Mouse (Mus musculus) liver, embryonic 12.5 days (tissue): ENCODE results near the gene Il33. TPM values are rescaled to one million over a fixed set of nuclear protein-coding genes. Genes with fewer than 3 reads are reported as not detected.
"Not testable (repeated sequence)": the region's sequence is repeated elsewhere in the genome, so short reads cannot be mapped to it uniquely, and the experiment has no call there.

Experiments used
- ATAC-seq: fragments of 200-750 bp; cut with Nextera tagmentation; 2 replicates; pipeline ENCODE4 v1.8.0; 2017; ENCODE audit warnings: moderate number of reproducible peaks, mild to moderate bottlenecking, moderate library complexity
- H3K27ac ChIP-seq: fragments of 300-500 bp; sonication (generic); 2 replicates; pipeline ENCODE4 v1.5.1; 2016; ENCODE audit warnings: mild to moderate bottlenecking
- H3K27me3 ChIP-seq: fragments of 300-500 bp; sonication (generic); replicated peaks from 2 replicates; pipeline ENCODE4 v1.6.1; 2016; ENCODE audit warnings: mild to moderate bottlenecking, moderate library complexity
- H3K36me3 ChIP-seq: fragments of 300-500 bp; sonication (generic); 2 replicates; pipeline ENCODE4 v1.6.1; 2016; ENCODE audit warnings: mild to moderate bottlenecking, moderate library complexity
- H3K4me1 ChIP-seq: fragments of 300-500 bp; sonication (generic); 2 replicates; pipeline ENCODE4 v1.6.1; 2016
- H3K4me2 ChIP-seq: fragments of 300-500 bp; sonication (generic); 2 replicates; pipeline ENCODE4 v1.6.1; 2016; ENCODE audit warnings: mild to moderate bottlenecking, moderate library complexity
- H3K4me3 ChIP-seq: fragments of 300-500 bp; sonication (generic); 2 replicates; pipeline ENCODE4 v1.5.1; 2016; ENCODE audit warnings: mild to moderate bottlenecking, moderate library complexity
- H3K9ac ChIP-seq: fragments of 300-500 bp; sonication (generic); 2 replicates; pipeline ENCODE4 v1.6.1; 2016; ENCODE audit warnings: mild to moderate bottlenecking, moderate library complexity
- H3K9me3 ChIP-seq: fragments of 300-500 bp; sonication (generic); replicated peaks from 2 replicates; pipeline ENCODE4 v1.6.1; 2016; ENCODE audit warnings: mild to moderate bottlenecking, moderate library complexity
- WGBS: fragments of 180-500 bp; shearing (Covaris S2); methylation state at CpG from one replicate; pipeline ENCODE4 v1.1.7; 2016; ENCODE audit not compliant: insufficient replicate concordance; 5-methylcytosine and 5-hydroxymethylcytosine counted together
- polyA plus RNA-seq: library from polyadenylated mRNA; unstranded; fragments of >200 nt; fragmentation: Nextera tagmentation; extraction: Ambion mirVana; gene quantifications from 2 replicates; pipeline ENCODE4 v1.2.1, GENCODE M21; 2016

Gene Il33
- polyA plus RNA-seq, 1 experiment from 2014 or later: 0.64 TPM

DNA sequence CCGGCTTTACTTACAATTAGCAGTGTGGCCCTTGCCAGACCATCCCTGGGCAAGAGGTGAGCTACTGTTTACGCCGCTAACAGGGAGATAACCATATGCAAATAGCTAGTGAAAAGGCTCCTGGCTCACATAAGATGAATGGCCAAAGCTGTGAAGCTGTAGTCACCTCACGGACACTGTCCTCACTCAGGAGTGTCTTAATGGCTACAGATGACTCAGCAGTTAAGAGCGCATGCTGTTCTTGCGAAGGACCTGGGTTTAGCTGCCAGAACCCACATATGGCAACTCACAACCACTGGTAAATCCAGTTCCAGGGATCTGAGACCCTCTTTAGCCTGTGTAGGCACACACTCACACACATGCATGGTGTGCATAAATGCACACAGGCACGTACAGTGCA, 16.3 kb downstream of the Il33 start:
- no peak overlapping the region for H3K9ac ChIP-seq
- H3K27me3 ChIP-seq: no peaks in the 10 kb centered on the region
- H3K36me3 ChIP-seq: no peaks in the 10 kb centered on the region
- ATAC-seq: no peak
- H3K4me2 ChIP-seq: no peak overlapping the region
- 64% methylated on average over 7 of the region's 7 CpGs for WGBS
- no peaks in the 10 kb centered on the region for H3K9me3 ChIP-seq
- H3K4me1 ChIP-seq: peaks cover 4% of the 10 kb centered on the region; the same call in 1 of the 2 replicates
- H3K4me3 ChIP-seq: no peak overlapping the region
- no peak overlapping the region for H3K27ac ChIP-seq

DNA sequence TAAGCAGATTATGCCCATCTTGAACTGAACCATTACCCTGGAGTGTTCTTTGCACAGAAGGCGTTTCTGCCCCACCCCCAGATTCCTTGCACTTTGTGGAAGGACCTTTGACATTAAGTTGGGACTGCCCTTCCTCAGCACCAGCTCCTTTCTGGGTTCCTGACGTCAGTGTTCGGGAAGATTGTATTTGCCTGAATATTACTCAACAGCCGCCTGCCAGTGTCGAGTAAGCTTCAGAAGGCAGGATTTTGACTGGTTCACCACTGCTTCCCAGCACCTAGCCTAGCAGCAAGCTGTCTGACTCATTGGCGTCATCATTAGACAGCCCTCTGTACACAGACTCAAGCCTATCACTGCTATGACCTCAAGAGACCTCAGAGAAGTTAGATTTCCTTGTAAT, 17.4 kb downstream of the Il33 start:
- ATAC-seq: no peak
- H3K4me3 ChIP-seq: no peak overlapping the region
- no peak overlapping the region for H3K4me2 ChIP-seq
- peaks cover 4% of the 10 kb centered on the region; the same call in 1 of the 2 replicates for H3K4me1 ChIP-seq
- no peaks in the 10 kb centered on the region for H3K27me3 ChIP-seq
- no peak overlapping the region for H3K9ac ChIP-seq
- no peaks in the 10 kb centered on the region for H3K36me3 ChIP-seq
- 73% methylated on average over 6 of the region's 6 CpGs for WGBS
- H3K27ac ChIP-seq: no peak overlapping the region
- no peaks in the 10 kb centered on the region for H3K9me3 ChIP-seq

DNA sequence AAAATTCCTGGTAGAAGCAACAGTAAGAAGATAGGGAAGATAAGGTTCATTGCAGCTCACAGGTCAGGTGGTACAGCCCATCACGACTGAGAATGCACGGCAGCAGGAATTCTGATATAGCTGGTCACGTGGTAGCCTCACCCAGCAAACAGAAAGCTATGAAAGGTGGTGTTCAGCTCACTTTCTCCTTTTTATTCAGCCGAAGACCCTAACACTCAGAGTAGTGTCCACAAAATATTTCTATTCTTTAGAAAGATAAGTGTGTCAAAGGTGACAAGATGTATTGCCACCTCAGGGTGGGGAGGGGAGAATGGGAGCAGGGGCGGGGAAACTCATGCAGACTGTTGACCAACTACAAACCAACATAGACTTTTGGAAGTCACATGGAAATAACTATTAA, 19.5 kb downstream of the Il33 start:
- H3K4me1 ChIP-seq: peaks cover 8% of the 10 kb centered on the region; the same call in 1 of the 2 replicates
- no peaks in the 10 kb centered on the region for H3K9me3 ChIP-seq
- no peak overlapping the region for H3K27ac ChIP-seq
- H3K36me3 ChIP-seq: no peaks in the 10 kb centered on the region
- WGBS: 60% methylated on average over 5 of the region's 5 CpGs
- no peak overlapping the region for H3K9ac ChIP-seq
- no peak for ATAC-seq
- no peak overlapping the region for H3K4me2 ChIP-seq
- no peaks in the 10 kb centered on the region for H3K27me3 ChIP-seq
- no peak overlapping the region for H3K4me3 ChIP-seq

DNA sequence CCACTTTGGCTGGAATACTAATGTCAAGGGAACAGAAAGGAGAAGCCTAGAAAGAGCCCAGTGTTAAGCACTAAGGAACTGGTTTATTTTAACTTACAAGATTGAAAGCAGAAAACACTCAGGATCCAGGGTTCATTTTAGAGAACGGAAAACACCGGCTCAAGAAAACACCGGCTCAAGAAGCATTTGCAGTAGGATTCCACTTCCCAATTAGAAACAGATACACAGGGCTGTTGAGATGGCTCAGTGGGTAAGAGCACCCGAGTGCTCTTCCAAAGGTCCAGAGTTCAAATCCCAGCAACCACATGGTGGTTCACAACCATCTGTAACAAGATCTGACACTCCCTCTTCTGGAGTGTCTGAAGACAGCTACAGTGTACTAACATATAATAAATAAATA, 20.0 kb downstream of the Il33 start:
- not testable (repeated sequence) for H3K9ac ChIP-seq, H3K27ac ChIP-seq, ATAC-seq, H3K27me3 ChIP-seq, H3K4me1 ChIP-seq, H3K9me3 ChIP-seq, H3K4me2 ChIP-seq, H3K4me3 ChIP-seq, H3K36me3 ChIP-seq
- 76% methylated on average over 4 of the region's 4 CpGs for WGBS

DNA sequence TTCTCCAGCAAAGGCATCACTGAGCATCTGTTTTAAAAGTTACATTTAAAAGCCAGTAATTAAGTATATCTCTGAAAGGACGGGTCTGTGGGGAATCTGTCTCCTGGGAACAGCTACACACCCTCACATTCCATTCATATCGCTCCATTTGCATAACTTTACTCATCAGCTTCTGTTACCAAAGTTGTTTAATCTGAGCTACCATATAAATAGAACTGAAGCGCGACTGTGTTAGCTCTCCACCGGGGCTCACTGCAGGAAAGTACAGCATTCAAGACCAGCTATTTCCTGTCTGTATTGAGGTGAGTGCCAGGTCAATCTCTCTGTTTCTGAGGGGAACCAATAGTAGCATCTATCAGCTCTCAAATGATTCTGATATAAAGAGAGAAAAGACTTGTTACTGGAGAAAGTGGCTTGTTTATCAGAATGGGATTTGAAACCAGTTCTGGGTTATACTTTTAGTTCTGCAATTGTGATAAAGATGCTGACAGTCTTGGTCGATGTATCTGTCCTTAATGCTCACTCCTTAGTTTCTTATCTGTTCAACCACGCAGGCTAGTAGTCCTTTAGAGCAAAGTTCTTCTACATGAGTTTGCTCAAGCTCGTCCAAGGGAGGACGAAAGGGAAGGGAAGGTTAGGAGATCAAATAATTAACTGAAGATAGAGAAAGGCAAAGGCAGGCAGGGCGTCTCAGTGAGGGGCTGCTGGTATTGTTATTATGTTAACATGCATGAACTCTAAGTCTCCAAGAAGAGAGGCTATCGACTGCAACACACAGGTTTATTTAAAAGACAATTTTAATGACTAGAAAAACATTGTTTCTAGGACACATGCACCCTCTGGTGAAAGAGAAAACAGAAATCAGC, 20.9 kb downstream of the Il33 start:
- Histone ChIP-seq H3K4me1 (peaks cover 8% of the 10 kb centered on the region; the same call in 1 of the 2 replicates), H3K36me3 (no peaks in the 10 kb centered on the region), H3K27ac (no peak overlapping the region), H3K27me3 (0 out of 2 replicates have a peak, but pooled peaks cover 4% of the 10 kb centered on the region), H3K9ac (no peak overlapping the region), H3K4me3 (no peak overlapping the region), H3K4me2 (no peak overlapping the region), H3K9me3 (no peaks in the 10 kb centered on the region)
- 13% methylated on average over 11 of the region's 11 CpGs for WGBS
- ATAC-seq: no peak

DNA sequence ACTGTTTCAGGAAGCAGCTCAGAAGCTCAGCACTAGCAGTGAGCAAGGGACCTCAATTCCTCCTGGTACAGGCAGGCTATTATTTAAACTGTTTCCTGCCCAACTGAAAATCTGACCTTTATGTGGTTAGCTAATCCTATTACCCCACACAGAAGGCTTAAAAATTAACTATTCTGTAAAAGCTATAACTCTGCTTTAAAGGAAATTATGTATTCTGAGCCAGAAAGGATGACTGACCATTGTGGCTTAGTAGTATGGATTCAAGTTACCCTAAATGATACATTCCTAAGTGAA, 21.5 kb downstream of the Il33 start:
- no peaks in the 10 kb centered on the region for H3K36me3 ChIP-seq

DNA sequence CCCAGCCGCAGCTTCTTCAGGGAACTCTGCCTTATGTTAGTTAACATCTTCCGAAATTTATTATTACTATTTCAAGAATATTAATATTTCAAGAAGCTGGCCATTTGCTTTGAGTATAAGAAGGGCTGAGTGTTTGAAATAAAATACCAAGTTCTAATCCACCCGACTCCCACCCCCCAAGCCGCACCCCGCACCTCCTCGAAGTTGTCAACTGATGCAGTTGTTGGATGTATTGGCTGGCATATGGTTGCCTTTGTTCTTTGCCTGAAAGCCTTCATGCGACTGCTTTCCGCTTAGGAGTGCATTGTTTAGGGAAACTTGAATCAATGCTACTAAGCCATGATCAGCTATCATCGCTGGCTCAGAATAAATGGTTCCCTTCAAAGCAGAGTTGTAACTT, 22.1 kb downstream of the Il33 start:
- Histone ChIP-seq H3K27ac (no peak overlapping the region), H3K36me3 (no peaks in the 10 kb centered on the region), H3K4me3 (no peak overlapping the region), H3K4me2 (no peak overlapping the region), H3K9ac (no peak overlapping the region), H3K27me3 (0 out of 2 replicates have a peak, but pooled peaks cover 6% of the 10 kb centered on the region), H3K4me1 (peaks cover 8% of the 10 kb centered on the region; the same call in 1 of the 2 replicates), H3K9me3 (no peaks in the 10 kb centered on the region)
- WGBS: 79% methylated on average over 9 of the region's 9 CpGs
- no peak for ATAC-seq

More for the DNA sequence above, 21.5 kb downstream of the Il33 start:
- H3K4me2 ChIP-seq: no peak overlapping the region
- H3K27me3 ChIP-seq: 0 out of 2 replicates have a peak, but pooled peaks cover 6% of the 10 kb centered on the region
- H3K27ac ChIP-seq: no peak overlapping the region
- no peaks in the 10 kb centered on the region for H3K9me3 ChIP-seq
- H3K4me1 ChIP-seq: peaks cover 8% of the 10 kb centered on the region; the same call in 1 of the 2 replicates
- no peak overlapping the region for H3K4me3 ChIP-seq
- no peak overlapping the region for H3K9ac ChIP-seq
- ATAC-seq: no peak

DNA sequence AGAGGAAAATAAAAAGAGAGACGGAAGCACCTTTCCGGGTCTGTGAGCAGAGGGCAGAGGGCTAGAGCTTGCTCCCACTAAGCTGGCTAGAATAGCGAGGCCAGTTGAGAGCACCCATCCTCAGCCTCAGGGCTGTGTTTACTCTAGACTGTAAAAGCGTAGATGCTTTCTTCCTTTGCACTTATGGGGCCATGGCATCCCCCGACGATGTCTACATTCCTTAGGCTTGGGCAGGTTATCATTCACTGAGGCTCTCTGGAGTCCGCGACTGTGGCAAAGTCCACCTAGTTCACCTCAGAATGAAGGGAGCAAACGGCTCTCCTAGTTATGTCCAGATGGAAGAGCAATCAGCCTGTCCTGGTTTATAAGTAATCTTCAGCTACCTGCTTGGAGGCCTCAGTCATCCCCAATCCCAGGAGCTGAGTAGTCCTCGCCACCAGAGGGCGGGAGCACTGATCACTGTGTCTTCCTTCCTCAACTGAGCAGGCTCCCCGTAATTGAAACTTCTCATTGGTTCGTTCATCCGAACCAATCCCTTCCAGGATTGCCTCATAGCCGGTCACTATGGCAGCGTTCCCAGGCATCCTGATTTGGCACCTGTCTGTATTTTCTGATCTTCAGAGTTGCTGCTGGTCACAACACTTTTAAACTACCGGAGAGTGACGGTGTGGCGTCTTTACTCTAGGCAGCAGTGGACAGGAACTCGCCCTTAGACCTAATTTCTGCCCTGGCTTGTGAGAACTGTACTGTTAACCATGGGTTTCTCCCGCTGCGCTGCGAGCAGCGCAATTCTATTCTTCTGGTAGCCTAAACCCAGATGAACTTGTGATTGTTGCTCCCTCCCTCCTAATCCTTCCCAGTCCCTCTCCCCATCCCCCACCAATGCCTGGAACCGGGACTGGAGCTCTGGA, 23.2 kb downstream of the Il33 start:
- H3K4me1 ChIP-seq: peaks cover 8% of the 10 kb centered on the region; the same call in 1 of the 2 replicates
- no peaks in the 10 kb centered on the region for H3K9me3 ChIP-seq
- H3K27me3 ChIP-seq: 0 out of 2 replicates have a peak, but pooled peaks cover 6% of the 10 kb centered on the region
- no peak overlapping the region for H3K27ac ChIP-seq
- no peak overlapping the region for H3K9ac ChIP-seq
- peak overlapping the region; percentile 62 for H3K4me2 ChIP-seq
- 24% methylated on average over 25 of the region's 25 CpGs for WGBS
- H3K4me3 ChIP-seq: peak overlapping the region; percentile 39
- ATAC-seq: peak; percentile 54; the same call in 1 of the 2 replicates
- H3K36me3 ChIP-seq: no peaks in the 10 kb centered on the region

DNA sequence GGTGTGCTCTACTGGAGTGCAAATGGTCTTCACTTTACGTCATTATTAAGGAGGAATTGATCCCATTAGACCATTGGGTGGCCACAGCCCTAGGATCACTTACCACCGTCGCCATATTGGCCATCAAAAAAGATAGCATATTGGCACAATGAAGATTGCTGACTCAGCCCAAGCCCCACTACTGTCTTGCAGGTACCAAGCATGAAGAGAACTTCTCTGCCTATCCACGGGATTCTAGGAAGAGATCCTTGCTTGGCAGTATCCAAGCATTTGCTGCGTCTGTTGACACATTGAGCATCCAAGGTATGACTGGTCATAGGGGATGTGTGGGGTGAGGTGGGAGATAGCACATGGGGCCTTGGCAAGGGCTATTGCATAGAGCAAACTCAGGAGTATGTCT, 27.6 kb downstream of the Il33 start:
- Histone ChIP-seq H3K4me1 (0 out of 2 replicates have a peak, but pooled peaks cover 4% of the 10 kb centered on the region), H3K4me2 (no peak overlapping the region), H3K9me3 (no peaks in the 10 kb centered on the region), H3K4me3 (no peak overlapping the region), H3K9ac (no peak overlapping the region), H3K27ac (no peak overlapping the region), H3K27me3 (0 out of 2 replicates have a peak, but pooled peaks cover 6% of the 10 kb centered on the region), H3K36me3 (no peaks in the 10 kb centered on the region)
- WGBS: 63% methylated on average over 5 of the region's 5 CpGs
- no peak for ATAC-seq

DNA sequence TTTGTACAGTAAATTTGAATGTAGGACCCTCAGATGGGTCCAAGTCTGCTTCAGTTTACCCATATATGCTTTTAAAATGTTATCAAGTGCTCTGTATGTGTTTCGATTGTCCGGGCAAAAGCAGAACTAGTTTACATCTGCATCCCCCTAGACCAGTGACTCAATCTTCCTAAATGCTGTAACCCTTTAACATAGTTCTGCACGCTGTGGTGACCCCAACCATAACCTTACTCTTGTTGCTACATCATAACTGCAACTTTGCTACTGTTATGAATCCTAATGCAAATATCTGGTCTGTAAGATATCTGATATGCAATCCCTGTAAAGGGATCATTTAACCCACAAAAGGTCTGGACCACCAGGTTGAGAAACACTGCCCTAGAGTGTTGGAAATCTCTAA, 28.9 kb downstream of the Il33 start:
- no peak overlapping the region for H3K9ac ChIP-seq
- no peaks in the 10 kb centered on the region for H3K36me3 ChIP-seq
- H3K4me1 ChIP-seq: 0 out of 2 replicates have a peak, but pooled peaks cover under 1% of the 10 kb centered on the region
- 64% methylated on average over 3 of the region's 3 CpGs for WGBS
- H3K9me3 ChIP-seq: no peaks in the 10 kb centered on the region
- H3K4me3 ChIP-seq: no peak overlapping the region
- ATAC-seq: no peak
- no peak overlapping the region for H3K27ac ChIP-seq
- 0 out of 2 replicates have a peak, but pooled peaks cover 6% of the 10 kb centered on the region for H3K27me3 ChIP-seq
- H3K4me2 ChIP-seq: no peak overlapping the region

DNA sequence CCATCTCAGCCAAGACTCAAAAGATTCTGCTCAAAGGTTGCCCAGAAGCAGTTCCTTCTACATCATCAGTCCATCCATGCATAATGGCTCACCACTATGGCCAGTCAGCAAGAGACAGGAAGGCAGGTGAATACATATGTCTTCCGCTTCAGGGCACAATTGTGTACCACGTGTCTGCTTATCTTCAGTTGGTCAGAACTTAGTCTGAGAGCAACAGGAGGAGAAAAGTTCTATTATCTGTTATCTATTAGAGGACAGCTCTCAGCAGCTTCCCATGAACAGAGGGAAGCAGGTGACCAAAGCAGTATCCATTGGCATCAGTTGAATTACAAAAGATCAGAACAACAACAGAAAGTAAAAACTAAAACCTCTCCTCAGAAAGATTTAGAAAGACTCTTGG, 30.5 kb downstream of the Il33 start:
- whole genome bisulfite sequencing: 27% methylated on average over 2 of the region's 2 CpGs
- Histone ChIP-seq H3K4me2 (no peak overlapping the region), H3K4me3 (no peak overlapping the region), H3K36me3 (no peaks in the 10 kb centered on the region), H3K4me1 (no peaks in the 10 kb centered on the region), H3K9me3 (no peaks in the 10 kb centered on the region), H3K27me3 (0 out of 2 replicates have a peak, but pooled peaks cover 5% of the 10 kb centered on the region), H3K9ac (no peak overlapping the region), H3K27ac (no peak overlapping the region)
- ATAC-seq: peak; percentile 37; the same call in 1 of the 2 replicates

DNA sequence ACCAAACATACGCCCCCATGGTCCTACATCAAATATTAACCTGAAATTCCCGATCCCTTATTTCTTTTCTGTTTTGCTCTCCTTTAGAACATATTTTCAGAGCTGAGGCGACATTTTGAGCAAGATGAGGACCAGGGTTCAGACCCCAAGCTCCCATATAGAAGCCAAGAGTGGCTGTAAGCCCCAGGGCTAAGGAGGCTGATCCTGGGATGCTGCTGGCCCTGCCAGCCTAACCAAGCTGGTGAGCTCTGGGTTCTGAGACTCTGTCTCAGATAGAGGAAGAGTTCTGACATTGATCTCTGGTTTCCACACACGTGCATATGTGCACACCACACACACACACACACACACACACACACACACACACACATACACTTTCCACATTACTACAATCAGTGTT, 36.0 kb downstream of the Il33 start:
- Histone ChIP-seq H3K27ac (no peak overlapping the region), H3K27me3 (no peaks in the 10 kb centered on the region), H3K4me1 (no peaks in the 10 kb centered on the region), H3K4me2 (no peak overlapping the region), H3K9me3 (no peaks in the 10 kb centered on the region), H3K4me3 (no peak overlapping the region), H3K36me3 (no peaks in the 10 kb centered on the region), H3K9ac (no peak overlapping the region)
- WGBS: 71% methylated on average over 4 of the region's 4 CpGs
- no peak for ATAC-seq
